In the genomic region with DNA sequence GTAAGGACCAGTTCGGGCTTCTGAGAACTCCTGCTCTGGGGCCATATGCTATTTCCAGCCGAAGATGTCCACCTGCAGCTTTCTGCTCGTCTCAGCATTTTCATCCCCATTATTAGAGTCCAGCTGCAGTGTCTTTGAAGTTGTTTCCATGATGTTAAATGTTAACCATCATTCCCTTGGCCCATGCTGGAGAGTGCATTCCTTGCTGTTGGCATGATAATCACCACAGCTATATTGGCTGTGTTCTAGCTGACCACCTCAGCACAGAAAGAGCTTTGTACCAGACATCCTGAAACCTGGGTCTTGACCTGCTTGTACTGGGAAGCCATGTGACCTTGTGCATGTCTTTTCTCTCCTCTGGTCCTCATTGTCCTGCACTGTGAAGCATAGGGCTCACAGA, we compare ENCODE assay signal across 14 mouse cellular contexts.
"Had no signal": no experiment of that assay in that cellular context is flagged by ENCODE, and none has a peak within 500 bp of the region (broad histone marks: within the 10 kb centered on the region; RNA-seq: fewer than 3 reads in every experiment).

No protein-coding gene starts in this region.

- H3K27me3 ChIP-seq: intestine, embryonic 15.5 days had no signal

- H3K36me3 ChIP-seq: intestine, embryonic 15.5 days; limb, embryonic 13.5 days; liver, embryonic 12.5 days; neural tube, embryonic 13.5 days had no signal

- H3K9me3 ChIP-seq: intestine, embryonic 15.5 days; limb, embryonic 13.5 days; liver, embryonic 12.5 days; megakaryocyte, embryonic 14.5 days; neural tube, embryonic 13.5 days had no signal

- H3K4me2 ChIP-seq: intestine, embryonic 15.5 days; limb, embryonic 13.5 days; liver, embryonic 12.5 days; lung, embryonic 14.5 days; midbrain, embryonic 11.5 days; neural tube, embryonic 13.5 days had no signal

- ATAC-seq: intestine, embryonic 15.5 days; liver, embryonic 12.5 days; midbrain, embryonic 16.5 days had no signal

- H3K4me3 ChIP-seq: intestine, embryonic 15.5 days; limb, embryonic 13.5 days; liver, embryonic 12.5 days; megakaryocyte, embryonic 14.5 days; neural tube, embryonic 13.5 days had no signal

- DNase-seq: left cerebral cortex, postnatal 4 days; lung, embryonic 14.5 days; lung, postnatal 10 days; right cerebral cortex, adult 18-20 months; right cerebral cortex, postnatal 25 days; thymus, postnatal 4 days had no signal

- H3K9ac ChIP-seq: intestine, embryonic 15.5 days; limb, embryonic 13.5 days; liver, embryonic 12.5 days; lung, embryonic 14.5 days; neural tube, embryonic 13.5 days had no signal

- H3K27ac ChIP-seq: intestine, embryonic 15.5 days; limb, embryonic 13.5 days; liver, embryonic 12.5 days; macrophage; neural tube, embryonic 13.5 days had no signal
